Mouse (Mus musculus): ENCODE data around the gene Rnf227. TPM values are rescaled to one million over a fixed set of nuclear protein-coding genes. Genes with fewer than 3 reads are reported as not detected.

Rnf227 gene
- polyA plus RNA-seq, 1 experiment = 135 TPM

GRCm38 (mm10) chr11:69364376-69364775, 24.1 kb downstream of the Rnf227 start:
- TF ChIP-seq POLR2A (IDR thresholded peaks at IDR 0.05; ENCODE audit: borderline replicate concordance, insufficient read depth, low read length) (no peak), CTCF (IDR thresholded peaks at IDR 0.05; ENCODE audit: borderline replicate concordance, insufficient read depth, low read depth, low read length) (no peak)
- WGBS = 46% methylated on average over 8 of the region's 8 CpGs
- H3K4me3 ChIP-seq (replicated peaks; ENCODE audit: insufficient read depth, low read depth, low read length) = no peak overlapping the region
- DNase-seq = no peak
- no peaks in the 10 kb centered on the region for H3K27me3 ChIP-seq (ENCODE audit: control insufficient read depth, insufficient read depth, low read length)
- peaks cover 26% of the 10 kb centered on the region for H3K4me1 ChIP-seq (ENCODE audit: control insufficient read depth, insufficient read depth, low read length)
- 0 out of 2 replicates have a peak overlapping the region, but pooled peaks have one; percentile 18 for H3K27ac ChIP-seq (ENCODE audit: insufficient read depth, low read length)

- Histone ChIP-seq H3K4me3 (replicated peaks; ENCODE audit: insufficient read depth, low read depth, low read length) (no peak overlapping the region), H3K27ac (ENCODE audit: insufficient read depth, low read length) (peak overlapping the region; percentile 60; the same call in 1 of the 2 replicates), H3K4me1 (ENCODE audit: control insufficient read depth, insufficient read depth, low read length) (peaks cover 26% of the 10 kb centered on the region), H3K27me3 (ENCODE audit: control insufficient read depth, insufficient read depth, low read length) (no peaks in the 10 kb centered on the region)
- peak; percentile 89 to 90 for DNase-seq
- 5% methylated on average over 6 of the region's 6 CpGs for WGBS
- TF ChIP-seq CTCF (IDR thresholded peaks at IDR 0.05; ENCODE audit: borderline replicate concordance, insufficient read depth, low read depth, low read length) = no peak
- no peak for TF ChIP-seq POLR2A (IDR thresholded peaks at IDR 0.05; ENCODE audit: borderline replicate concordance, insufficient read depth, low read length)
These were observed 24.6 kb downstream of the Rnf227 start for GRCm38 (mm10) chr11:69364910-69365309.

GRCm38 (mm10) chr11:69365722-69366121, 25.5 kb downstream of the Rnf227 start:
- Histone ChIP-seq H3K4me3 (replicated peaks; ENCODE audit: insufficient read depth, low read depth, low read length) (peak overlapping the region; percentile 54), H3K4me1 (ENCODE audit: control insufficient read depth, insufficient read depth, low read length) (peaks cover 26% of the 10 kb centered on the region), H3K27me3 (ENCODE audit: control insufficient read depth, insufficient read depth, low read length) (no peaks in the 10 kb centered on the region), H3K27ac (ENCODE audit: insufficient read depth, low read length) (peak overlapping the region; percentile 60)
- WGBS = 36% methylated on average over 6 of the region's 6 CpGs
- DNase-seq = no peak
- TF ChIP-seq POLR2A (IDR thresholded peaks at IDR 0.05; ENCODE audit: borderline replicate concordance, insufficient read depth, low read length) (no peak), CTCF (IDR thresholded peaks at IDR 0.05; ENCODE audit: borderline replicate concordance, insufficient read depth, low read depth, low read length) (no peak)

- peak; percentile 79 to 80 for DNase-seq
- WGBS = 1% methylated on average over 26 of the region's 26 CpGs
- no peak for TF ChIP-seq POLR2A (IDR thresholded peaks at IDR 0.05; ENCODE audit: borderline replicate concordance, insufficient read depth, low read length)
- TF ChIP-seq CTCF (IDR thresholded peaks at IDR 0.05; ENCODE audit: borderline replicate concordance, insufficient read depth, low read depth, low read length) = no peak
- H3K4me3 ChIP-seq (replicated peaks; ENCODE audit: insufficient read depth, low read depth, low read length) = peak overlapping the region; percentile 54
- peak overlapping the region; percentile 60 for H3K27ac ChIP-seq (ENCODE audit: insufficient read depth, low read length)
- no peaks in the 10 kb centered on the region for H3K27me3 ChIP-seq (ENCODE audit: control insufficient read depth, insufficient read depth, low read length)
- peaks cover 26% of the 10 kb centered on the region for H3K4me1 ChIP-seq (ENCODE audit: control insufficient read depth, insufficient read depth, low read length)
These were observed 26.0 kb downstream of the Rnf227 start for GRCm38 (mm10) chr11:69366157-69366854.

- Histone ChIP-seq H3K4me3 (replicated peaks; ENCODE audit: insufficient read depth, low read depth, low read length) (peak overlapping the region; percentile 54), H3K27me3 (ENCODE audit: control insufficient read depth, insufficient read depth, low read length) (no peaks in the 10 kb centered on the region), H3K4me1 (ENCODE audit: control insufficient read depth, insufficient read depth, low read length) (peaks cover 32% of the 10 kb centered on the region), H3K27ac (ENCODE audit: insufficient read depth, low read length) (no peak overlapping the region)
- TF ChIP-seq POLR2A (IDR thresholded peaks at IDR 0.05; ENCODE audit: borderline replicate concordance, insufficient read depth, low read length) = no peak
- no peak for TF ChIP-seq CTCF (IDR thresholded peaks at IDR 0.05; ENCODE audit: borderline replicate concordance, insufficient read depth, low read depth, low read length)
- no peak for DNase-seq
- WGBS = under 1% methylated on average over 22 of the region's 22 CpGs
These were observed 26.8 kb downstream of the Rnf227 start for GRCm38 (mm10) chr11:69366855-69367615.

- peak in 1 of 2 experiments; percentile 37 for DNase-seq
- no peak overlapping the region for H3K27ac ChIP-seq (ENCODE audit: insufficient read depth, low read length)
- no peaks in the 10 kb centered on the region for H3K27me3 ChIP-seq (ENCODE audit: control insufficient read depth, insufficient read depth, low read length)
- WGBS = 2% methylated on average over 22 of the region's 22 CpGs
- peak overlapping the region; percentile 73 for H3K4me3 ChIP-seq (replicated peaks; ENCODE audit: insufficient read depth, low read depth, low read length)
- TF ChIP-seq POLR2A (IDR thresholded peaks at IDR 0.05; ENCODE audit: borderline replicate concordance, insufficient read depth, low read length) (no peak), CTCF (IDR thresholded peaks at IDR 0.05; ENCODE audit: borderline replicate concordance, insufficient read depth, low read depth, low read length) (no peak)
- H3K4me1 ChIP-seq (ENCODE audit: control insufficient read depth, insufficient read depth, low read length) = peaks cover 35% of the 10 kb centered on the region
These were observed 27.5 kb downstream of the Rnf227 start for GRCm38 (mm10) chr11:69367616-69368355.

GRCm38 (mm10) chr11:69368356-69369214, 28.3 kb downstream of the Rnf227 start:
- H3K27ac ChIP-seq (ENCODE audit: insufficient read depth, low read length) = peak overlapping the region; percentile 49
- DNase-seq = peak; percentile 53 to 66
- under 1% methylated on average over 72 of the region's 106 CpGs for WGBS
- TF ChIP-seq CTCF (IDR thresholded peaks at IDR 0.05; ENCODE audit: borderline replicate concordance, insufficient read depth, low read depth, low read length) (no peak), POLR2A (IDR thresholded peaks at IDR 0.05; ENCODE audit: borderline replicate concordance, insufficient read depth, low read length) (0 out of 2 replicates have a peak, but pooled peaks have one; percentile 9)
- peaks cover 42% of the 10 kb centered on the region for H3K4me1 ChIP-seq (ENCODE audit: control insufficient read depth, insufficient read depth, low read length)
- H3K27me3 ChIP-seq (ENCODE audit: control insufficient read depth, insufficient read depth, low read length) = no peaks in the 10 kb centered on the region
- H3K4me3 ChIP-seq (replicated peaks; ENCODE audit: insufficient read depth, low read depth, low read length) = peak overlapping the region; percentile 90

Measured in cerebellum, adult 2 months (tissue).